8 mouse cellular contexts compared by ENCODE assay signal in the genomic region with DNA sequence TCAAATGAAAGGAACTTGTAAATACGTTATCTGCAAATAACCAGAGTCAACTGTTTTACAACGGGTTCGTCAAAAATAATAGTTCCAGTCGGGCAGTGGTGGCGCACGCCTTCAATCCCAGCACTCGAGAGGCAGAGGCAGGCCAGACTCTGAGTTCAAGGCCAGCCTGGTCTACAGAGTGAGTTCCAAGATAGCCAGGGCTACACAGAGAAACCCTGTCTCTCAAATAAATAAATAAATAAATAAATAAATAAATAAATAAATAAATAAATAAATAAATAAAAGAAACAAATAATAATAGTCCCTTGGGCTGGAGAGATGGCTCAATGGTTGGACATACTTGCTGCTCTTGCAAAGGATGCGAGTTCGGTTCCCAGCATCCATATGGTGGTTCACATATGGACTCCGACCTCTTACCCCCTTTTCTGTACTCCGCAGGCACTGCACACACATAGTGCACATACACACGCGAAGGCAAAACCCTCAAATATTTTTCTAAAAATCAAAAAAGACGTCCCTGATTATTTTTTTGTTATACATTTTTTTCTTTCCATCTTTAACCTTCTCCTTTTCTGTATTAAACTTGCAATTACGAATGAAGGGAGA. TPM values are rescaled to one million over a fixed set of nuclear protein-coding genes. Genes with fewer than 3 reads are reported as not detected.
DNase-seq lines count a peak whose midpoint lies in the region; ATAC-seq and TF ChIP-seq lines count a peak whose summit lies in the region.

No protein-coding gene starts in this region.

- DNase-seq in heart, adult 11 months: no peak
- DNase-seq in G1E (ENCODE audit: low spot score): no peak
- DNase-seq in midbrain, embryonic 10.5 days (ENCODE audit: low spot score): no peak
- DNase-seq in adipocyte (ENCODE audit: low spot score): no peak
- DNase-seq in adrenal gland, adult 2 months: no peak

- H3K9ac ChIP-seq in heart, embryonic 15.5 days: peak overlapping the region; percentile 80
- H3K9ac ChIP-seq in forebrain, embryonic 16.5 days (replicated peaks; ENCODE audit: low read depth, low read length): peak overlapping the region; percentile 82

- no peaks in the 10 kb centered on the region for H3K27me3 ChIP-seq in heart, embryonic 15.5 days
- no peaks in the 10 kb centered on the region for H3K27me3 ChIP-seq in G1E (ENCODE audit: insufficient read depth, low read length)
- no peaks in the 10 kb centered on the region for H3K27me3 ChIP-seq in forebrain, embryonic 16.5 days (replicated peaks; ENCODE audit: control insufficient read depth, insufficient read depth, low read length)
- no peaks in the 10 kb centered on the region for H3K27me3 ChIP-seq in midbrain, embryonic 10.5 days (ENCODE audit: low read depth, poor library complexity, severe bottlenecking)

- peak overlapping the region; percentile 81 for H3K4me3 ChIP-seq in heart, embryonic 15.5 days
- H3K4me3 ChIP-seq in G1E (ENCODE audit: low read depth, low read length): peak overlapping the region; percentile 99
- peak overlapping the region; percentile 96 for H3K4me3 ChIP-seq in forebrain, embryonic 16.5 days (replicated peaks; ENCODE audit: low read length)
- H3K4me3 ChIP-seq in midbrain, embryonic 10.5 days: peak overlapping the region; percentile 88

- H3K4me1 ChIP-seq in heart, embryonic 15.5 days (replicated peaks): peaks cover 12% of the 10 kb centered on the region
- H3K4me1 ChIP-seq in G1E (ENCODE audit: insufficient read depth, low read depth, low read length): peaks cover 40% of the 10 kb centered on the region
- H3K4me1 ChIP-seq in forebrain, embryonic 16.5 days (replicated peaks; ENCODE audit: control insufficient read depth, insufficient read depth, low read length): peaks cover 15% of the 10 kb centered on the region
- H3K4me1 ChIP-seq in midbrain, embryonic 10.5 days: peaks cover 29% of the 10 kb centered on the region

- TF ChIP-seq CTCF in G1E (IDR thresholded peaks at IDR 0.05; ENCODE audit: low read depth, low read length): no peak

- H3K27ac ChIP-seq in heart, embryonic 15.5 days: no peak overlapping the region
- H3K27ac ChIP-seq in forebrain, embryonic 16.5 days (ENCODE audit: low read length): no peak overlapping the region; the same call in 1 of the 2 replicates
- peak overlapping the region; percentile 98 for H3K27ac ChIP-seq in midbrain, embryonic 10.5 days (replicated peaks)

- no peak for ATAC-seq in heart, embryonic 15.5 days (replicated peaks; ENCODE audit: insufficient number of reproducible peaks, insufficient read depth, low FRiP score, low read depth)
- no peak for ATAC-seq in G1E (ENCODE audit: extremely low read depth, insufficient number of reproducible peaks, low FRiP score, poor library complexity, severe bottlenecking)
- ATAC-seq in forebrain, embryonic 16.5 days: no peak
- no peak for ATAC-seq in monocyte, adult 5-6 weeks (replicated peaks; ENCODE audit: insufficient number of reproducible peaks, low FRiP score, low TSS enrichment, poor library complexity, severe bottlenecking)

- no peaks in the 10 kb centered on the region; the same call in 1 of the 2 replicates for H3K36me3 ChIP-seq in heart, embryonic 15.5 days
- H3K36me3 ChIP-seq in G1E (replicated peaks): peaks cover 42% of the 10 kb centered on the region
- H3K36me3 ChIP-seq in forebrain, embryonic 16.5 days (ENCODE audit: control insufficient read depth, insufficient read depth): no peaks in the 10 kb centered on the region; the same call in 1 of the 2 replicates
- peaks cover 33% of the 10 kb centered on the region for H3K36me3 ChIP-seq in midbrain, embryonic 10.5 days

- WGBS in heart, embryonic 15.5 days: 53% methylated on average over 15 of the region's 15 CpGs
- WGBS in forebrain, embryonic 16.5 days: 42% methylated on average over 15 of the region's 15 CpGs
- 58% methylated on average over 15 of the region's 15 CpGs for WGBS in midbrain, embryonic 10.5 days

- H3K4me2 ChIP-seq in heart, embryonic 15.5 days: peak overlapping the region; percentile 92
- H3K4me2 ChIP-seq in forebrain, embryonic 16.5 days (ENCODE audit: low read length): peak overlapping the region; percentile 82

- no peaks in the 10 kb centered on the region for H3K9me3 ChIP-seq in heart, embryonic 15.5 days (replicated peaks)
- no peaks in the 10 kb centered on the region for H3K9me3 ChIP-seq in G1E (replicated peaks)
- H3K9me3 ChIP-seq in forebrain, embryonic 16.5 days (ENCODE audit: control insufficient read depth, low read length): no peaks in the 10 kb centered on the region
- no peaks in the 10 kb centered on the region for H3K9me3 ChIP-seq in midbrain, embryonic 10.5 days (replicated peaks)

RNA-seq across cellular contexts. Expression of gene Cep78, which starts 0.9 kb away (rescaled TPM):
- 9.8 and 14.4 TPM in 2 replicates for polyA plus RNA-seq in heart, embryonic 15.5 days (2015; fragmentation: Nextera tagmentation; extraction: Ambion mirVana)
- 13.8 and 17.3 TPM in 2 replicates for total RNA-seq in G1E (2014; fragmentation: Nextera tagmentation)
- 20.7 and 21.9 TPM in 2 replicates for total RNA-seq in G1E (2017)
- polyA plus RNA-seq in G1E (2012): 8.6 and 9.9 TPM in 2 replicates
- polyA plus RNA-seq in forebrain, embryonic 16.5 days (2015; fragmentation: Nextera tagmentation; extraction: Ambion mirVana): 33.2 and 36.5 TPM in 2 replicates
- polyA plus RNA-seq in midbrain, embryonic 10.5 days (2016; fragmentation: Nextera tagmentation; extraction: Ambion mirVana): 53.9 and 59.4 TPM in 2 replicates
- 1 to 10 TPM; 6.9 to 8.8 TPM for total RNA-seq in adrenal gland, adult 2 months (2021)
- polyA plus RNA-seq in adrenal gland, adult 2 months (2012; rRNA removed): 4.7 and 5.7 TPM in 2 replicates
- 1.9 to 4.9 TPM (median 3.2 TPM) in 3 replicates for total RNA-seq in monocyte, adult 5-6 weeks (2017)

RNA-seq across cellular contexts. Expression of gene Psat1, which starts 36.7 kb away (rescaled TPM):
- 65.2 and 78.4 TPM in 2 replicates for polyA plus RNA-seq in heart, embryonic 15.5 days (2015; fragmentation: Nextera tagmentation; extraction: Ambion mirVana)
- total RNA-seq in G1E (2014; fragmentation: Nextera tagmentation) (142 and 167 TPM in 2 replicates), G1E (2017) (135 and 146 TPM in 2 replicates)
- 24.0 and 27.6 TPM in 2 replicates for polyA plus RNA-seq in G1E (2012)
- polyA plus RNA-seq in forebrain, embryonic 16.5 days (2015; fragmentation: Nextera tagmentation; extraction: Ambion mirVana): 102 and 103 TPM in 2 replicates
- polyA plus RNA-seq in midbrain, embryonic 10.5 days (2016; fragmentation: Nextera tagmentation; extraction: Ambion mirVana): 102 and 129 TPM in 2 replicates
- 100 to 1,000 TPM in 1 of 2 experiments, 10 to 100 TPM in 1; 33.2 to 130 TPM for total RNA-seq in adrenal gland, adult 2 months (2021)
- 7.1 and 7.6 TPM in 2 replicates for polyA plus RNA-seq in adrenal gland, adult 2 months (2012; rRNA removed)
- total RNA-seq in monocyte, adult 5-6 weeks (2017): 7.0 to 22.2 TPM (median 20.8 TPM) in 3 replicates
